Mouse (Mus musculus): Measurements from ENCODE around the gene Satb2. TPM values are rescaled to one million over a fixed set of nuclear protein-coding genes. Genes with fewer than 3 reads are reported as not detected.

The Satb2 gene
- polyA plus RNA-seq, 1 experiment from 2014 or later = 0.05 TPM

- ATAC-seq (ENCODE audit: low read depth) = peak; percentile 31
- Histone ChIP-seq H3K9me3 (replicated peaks) (no peaks in the 10 kb centered on the region), H3K4me3 (replicated peaks) (peak overlapping the region; percentile 62), H3K9ac (peak overlapping the region; percentile 58), H3K4me2 (peak overlapping the region; percentile 76), H3K27me3 (peaks cover 93% of the 10 kb centered on the region), H3K27ac (no peak overlapping the region; the same call in 1 of the 2 replicates), H3K4me1 (replicated peaks) (peaks cover 9% of the 10 kb centered on the region; the same call in 1 of the 2 replicates), H3K36me3 (no peaks in the 10 kb centered on the region)
- WGBS (ENCODE audit: insufficient replicate concordance) = under 1% methylated on average over 45 of the region's 47 CpGs
- peak; percentile 49 for DNase-seq
Measured at GRCm38 (mm10) chr1:56972950-56973592, 5.4 kb downstream of the Satb2 start.

- Histone ChIP-seq H3K27me3 (peaks cover 92% of the 10 kb centered on the region), H3K4me3 (replicated peaks) (peak overlapping the region; percentile 62), H3K4me2 (peak overlapping the region; percentile 76), H3K27ac (no peak overlapping the region; the same call in 1 of the 2 replicates), H3K9me3 (replicated peaks) (no peaks in the 10 kb centered on the region), H3K9ac (peak overlapping the region; percentile 58), H3K4me1 (replicated peaks) (peaks cover 9% of the 10 kb centered on the region; the same call in 1 of the 2 replicates), H3K36me3 (no peaks in the 10 kb centered on the region)
- WGBS (ENCODE audit: insufficient replicate concordance) = 0% methylated on average over 47 of the region's 83 CpGs
- no peak for DNase-seq
- peak; percentile 57 for ATAC-seq (ENCODE audit: low read depth)
Measured at GRCm38 (mm10) chr1:56972251-56972949, 6.0 kb downstream of the Satb2 start.

- peaks cover 87% of the 10 kb centered on the region for H3K27me3 ChIP-seq
- no peak for ATAC-seq (ENCODE audit: low read depth)
- H3K9ac ChIP-seq = no peak overlapping the region
Measured at GRCm38 (mm10) chr1:56971942-56972250, 6.6 kb downstream of the Satb2 start.

DNA sequence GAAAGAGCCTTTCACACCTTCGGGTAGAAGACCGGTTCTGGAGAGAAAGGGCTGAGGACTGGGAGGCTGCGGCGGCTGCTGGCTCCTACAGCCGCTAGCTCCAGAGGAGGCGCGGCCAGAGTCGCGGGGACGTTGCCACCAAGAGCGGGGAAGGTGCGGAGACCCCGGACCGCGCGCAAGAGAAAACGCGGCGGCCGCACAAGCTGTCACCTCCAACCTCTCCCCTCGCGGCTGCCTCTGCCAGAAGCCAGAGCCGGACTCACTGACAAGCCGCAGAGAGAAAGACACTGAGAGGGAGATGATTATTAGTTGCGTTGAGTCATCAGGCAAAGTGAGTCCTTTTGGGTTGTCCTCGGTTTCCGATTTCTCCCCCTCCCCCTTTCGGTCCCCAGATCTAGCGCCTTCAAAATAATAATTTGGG is 7.0 kb downstream of the Satb2 start:
- Histone ChIP-seq H3K36me3 (no peaks in the 10 kb centered on the region), H3K27me3 (peaks cover 84% of the 10 kb centered on the region), H3K27ac (no peak overlapping the region), H3K4me3 (replicated peaks) (peak overlapping the region; percentile 62), H3K4me1 (replicated peaks) (peaks cover 9% of the 10 kb centered on the region; the same call in 1 of the 2 replicates), H3K4me2 (peak overlapping the region; percentile 76), H3K9ac (no peak overlapping the region), H3K9me3 (replicated peaks) (no peaks in the 10 kb centered on the region)
- ATAC-seq (ENCODE audit: low read depth) (no peak), DNase-seq (no peak)
- 0% methylated on average over 29 of the region's 29 CpGs for WGBS (ENCODE audit: insufficient replicate concordance)

More at GRCm38 (mm10) chr1:56971942-56972250, 6.6 kb downstream of the Satb2 start:
- 2% methylated on average over 23 of the region's 23 CpGs for WGBS (ENCODE audit: insufficient replicate concordance)
- DNase-seq = no peak
- Histone ChIP-seq H3K4me1 (replicated peaks) (peaks cover 9% of the 10 kb centered on the region; the same call in 1 of the 2 replicates), H3K9me3 (replicated peaks) (no peaks in the 10 kb centered on the region), H3K4me3 (replicated peaks) (peak overlapping the region; percentile 62), H3K36me3 (no peaks in the 10 kb centered on the region), H3K4me2 (peak overlapping the region; percentile 76), H3K27ac (no peak overlapping the region)

DNA sequence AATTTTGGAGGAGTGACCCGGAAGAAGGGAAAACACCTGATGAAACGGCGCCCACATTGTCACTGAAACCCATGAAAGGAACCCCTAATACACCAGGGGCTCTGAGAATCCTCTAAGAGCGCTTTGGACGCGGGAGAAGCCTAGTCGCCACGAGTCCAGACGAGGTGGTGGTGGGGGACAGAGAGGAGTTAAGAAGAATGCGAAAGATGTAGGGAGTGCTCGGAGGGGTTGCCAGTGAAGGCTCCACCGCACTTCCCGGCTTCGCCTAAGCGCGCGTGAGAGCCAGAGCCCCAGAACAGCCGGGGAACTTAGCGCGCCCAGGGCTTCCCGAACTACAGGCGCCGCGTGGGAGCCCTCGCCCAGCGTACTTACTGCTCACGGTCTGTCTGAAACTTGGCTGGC is 7.7 kb downstream of the Satb2 start:
- no peak overlapping the region for H3K9ac ChIP-seq
- H3K4me1 ChIP-seq (replicated peaks) = peaks cover 9% of the 10 kb centered on the region; the same call in 1 of the 2 replicates
- peaks cover 79% of the 10 kb centered on the region for H3K27me3 ChIP-seq

DNA sequence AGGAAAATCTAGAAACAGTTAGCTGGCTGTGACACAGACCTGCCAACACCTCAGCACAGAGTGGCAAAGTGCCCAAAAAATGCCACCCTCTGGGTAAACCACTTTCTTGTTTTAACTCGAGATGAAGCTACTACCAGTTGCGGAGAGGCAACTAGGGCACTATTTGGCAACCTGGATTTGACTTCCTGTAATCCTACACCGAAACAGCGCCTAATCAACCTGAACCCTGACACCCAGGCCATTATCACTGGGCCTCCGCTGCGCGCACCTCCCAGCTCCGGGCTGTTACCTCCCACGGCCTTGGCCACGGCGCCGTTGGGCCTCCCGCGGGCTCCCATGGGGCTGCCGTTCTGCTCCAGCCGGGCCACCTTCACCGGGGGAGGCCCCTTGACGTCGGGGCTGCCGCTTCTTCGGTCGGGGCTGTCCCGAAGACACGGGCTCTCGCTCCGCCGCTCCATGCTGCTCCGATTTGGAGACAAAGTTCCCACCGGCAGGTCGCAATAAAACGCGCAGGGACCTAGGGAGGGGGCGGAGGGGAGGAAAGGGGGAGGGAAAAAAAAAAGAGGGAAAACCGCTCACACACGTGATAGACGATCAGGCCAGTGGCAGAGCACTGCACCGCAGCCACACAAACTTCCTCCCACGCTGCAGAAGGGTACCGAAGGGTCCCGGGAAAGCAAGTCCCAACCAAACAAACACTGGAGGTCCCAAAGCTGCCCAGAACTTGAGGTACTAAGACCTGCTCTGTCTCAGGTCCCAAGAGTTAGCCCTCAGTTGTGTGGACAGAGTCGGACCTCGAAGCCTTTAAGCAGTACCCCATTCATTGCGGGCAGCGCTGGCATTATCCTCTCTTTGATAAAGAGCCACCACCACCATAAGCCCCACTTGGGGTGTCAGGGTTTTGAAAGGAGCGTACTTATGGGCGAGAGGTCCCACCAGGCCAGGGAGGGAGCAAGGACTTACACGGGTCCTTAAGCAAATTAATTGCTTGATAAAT is 8.8 kb downstream of the Satb2 start:
- Histone ChIP-seq H3K27ac (no peak overlapping the region), H3K4me2 (peak overlapping the region; percentile 46), H3K36me3 (no peaks in the 10 kb centered on the region), H3K4me1 (replicated peaks) (peaks cover 9% of the 10 kb centered on the region; the same call in 1 of the 2 replicates), H3K9me3 (replicated peaks) (no peaks in the 10 kb centered on the region), H3K27me3 (peaks cover 73% of the 10 kb centered on the region), H3K9ac (no peak overlapping the region), H3K4me3 (replicated peaks) (peak overlapping the region; percentile 31)
- ATAC-seq (ENCODE audit: low read depth) (no peak), DNase-seq (no peak)
- WGBS (ENCODE audit: insufficient replicate concordance) = 3% methylated on average over 47 of the region's 47 CpGs

More for the DNA sequence above, 7.7 kb downstream of the Satb2 start:
- ATAC-seq (ENCODE audit: low read depth) (no peak), DNase-seq (no peak)
- Histone ChIP-seq H3K27ac (no peak overlapping the region), H3K4me2 (peak overlapping the region; percentile 76), H3K9me3 (replicated peaks) (no peaks in the 10 kb centered on the region), H3K36me3 (no peaks in the 10 kb centered on the region), H3K4me3 (replicated peaks) (peak overlapping the region; percentile 62)
- under 1% methylated on average over 27 of the region's 27 CpGs for WGBS (ENCODE audit: insufficient replicate concordance)

DNA sequence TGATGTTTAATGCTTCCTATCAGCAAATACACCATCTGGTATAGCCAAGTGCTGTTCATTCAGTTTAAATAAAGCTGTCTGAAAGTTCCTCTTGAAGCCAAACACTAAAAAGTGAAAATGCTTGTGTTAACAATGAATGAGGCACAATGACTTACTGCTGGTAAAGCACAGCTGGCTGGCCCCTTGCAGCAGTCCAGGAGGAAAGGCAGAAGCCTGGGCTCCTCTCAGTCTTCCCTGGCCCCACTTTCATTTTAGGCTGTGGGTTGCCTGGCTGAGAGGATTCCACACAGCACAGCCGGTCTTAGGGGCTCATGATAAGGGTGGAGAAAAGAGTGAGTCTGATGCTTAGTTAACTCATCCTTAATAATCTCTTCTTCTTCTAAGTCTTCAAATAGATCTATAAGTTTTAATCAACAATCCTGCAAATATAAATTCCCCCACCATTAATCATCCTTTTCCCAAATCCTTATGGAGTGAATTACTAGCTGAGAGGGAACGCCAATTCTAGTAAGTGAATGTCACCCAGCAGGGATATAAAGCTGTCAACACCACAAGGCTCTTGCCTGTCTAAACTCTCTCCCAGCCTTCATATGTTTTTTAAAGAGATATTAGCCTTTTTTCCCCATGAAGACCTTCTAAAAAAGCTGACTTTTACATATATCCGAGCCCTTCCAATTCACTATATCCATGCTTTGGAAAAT is 12.4 kb downstream of the Satb2 start:
- WGBS (ENCODE audit: insufficient replicate concordance) = 59% methylated on average over 3 of the region's 3 CpGs
- DNase-seq = no peak
- no peak for ATAC-seq (ENCODE audit: low read depth)

DNA sequence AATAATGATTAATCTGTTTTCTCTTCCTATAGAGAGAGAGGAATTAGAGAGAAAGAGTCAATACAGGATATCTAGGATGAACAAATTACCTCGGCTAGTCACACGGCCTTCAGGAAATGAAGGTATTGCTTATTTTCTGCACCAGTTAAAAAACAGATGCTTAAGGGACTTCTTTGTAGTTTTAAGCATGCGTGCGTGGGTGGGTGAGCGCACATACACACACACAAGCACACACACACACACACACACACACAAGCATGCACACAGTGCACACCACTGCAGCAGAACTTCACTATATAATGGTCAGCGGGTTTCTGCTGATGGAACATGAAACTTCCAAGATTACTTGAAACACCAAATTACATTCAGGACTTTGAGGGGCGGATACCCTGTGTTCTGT is 14.0 kb downstream of the Satb2 start:
- Histone ChIP-seq H3K27me3 (peaks cover 24% of the 10 kb centered on the region), H3K36me3 (no peaks in the 10 kb centered on the region), H3K9ac (no peak overlapping the region), H3K4me2 (no peak overlapping the region), H3K4me1 (replicated peaks) (0 out of 2 replicates have a peak, but pooled peaks cover 1% of the 10 kb centered on the region), H3K27ac (no peak overlapping the region), H3K4me3 (replicated peaks) (no peak overlapping the region), H3K9me3 (replicated peaks) (no peaks in the 10 kb centered on the region)
- WGBS (ENCODE audit: insufficient replicate concordance) = 59% methylated on average over 7 of the region's 7 CpGs
- ATAC-seq (ENCODE audit: low read depth) = no peak
- no peak for DNase-seq

More for the DNA sequence above, 12.4 kb downstream of the Satb2 start:
- no peak overlapping the region for H3K4me2 ChIP-seq
- H3K36me3 ChIP-seq = no peaks in the 10 kb centered on the region
- no peak overlapping the region for H3K9ac ChIP-seq
- H3K27me3 ChIP-seq = peaks cover 39% of the 10 kb centered on the region
- H3K4me1 ChIP-seq (replicated peaks) = 0 out of 2 replicates have a peak, but pooled peaks cover 5% of the 10 kb centered on the region
- no peaks in the 10 kb centered on the region for H3K9me3 ChIP-seq (replicated peaks)
- H3K27ac ChIP-seq = no peak overlapping the region
- H3K4me3 ChIP-seq (replicated peaks) = no peak overlapping the region

DNA sequence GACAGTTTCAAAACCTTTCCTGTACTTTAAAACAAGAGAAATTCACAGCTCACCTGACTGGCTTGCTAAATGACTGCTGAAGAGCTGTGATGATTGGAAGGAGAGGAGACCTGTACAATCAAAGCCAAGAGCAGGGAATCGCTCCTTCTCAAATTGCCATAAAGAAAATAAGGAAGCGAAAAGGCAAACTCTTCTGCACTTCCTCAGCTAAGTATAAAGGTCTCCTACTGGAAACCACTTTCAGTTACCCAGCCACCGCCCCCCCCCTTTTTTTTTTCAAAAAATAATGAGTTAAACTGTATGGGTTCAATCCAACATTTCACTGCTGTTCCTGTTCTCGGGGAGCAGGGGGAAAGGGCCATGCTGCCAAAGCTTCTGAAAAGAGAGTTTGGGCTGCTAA is 15.2 kb downstream of the Satb2 start:
- Histone ChIP-seq H3K9ac (no peak overlapping the region), H3K4me1 (replicated peaks) (no peaks in the 10 kb centered on the region), H3K27ac (no peak overlapping the region), H3K4me2 (no peak overlapping the region), H3K36me3 (no peaks in the 10 kb centered on the region), H3K9me3 (replicated peaks) (no peaks in the 10 kb centered on the region), H3K27me3 (peaks cover 12% of the 10 kb centered on the region), H3K4me3 (replicated peaks) (no peak overlapping the region)
- ATAC-seq (ENCODE audit: low read depth) = no peak
- no peak for DNase-seq
- 53% methylated on average over 4 of the region's 4 CpGs for WGBS (ENCODE audit: insufficient replicate concordance)

DNA sequence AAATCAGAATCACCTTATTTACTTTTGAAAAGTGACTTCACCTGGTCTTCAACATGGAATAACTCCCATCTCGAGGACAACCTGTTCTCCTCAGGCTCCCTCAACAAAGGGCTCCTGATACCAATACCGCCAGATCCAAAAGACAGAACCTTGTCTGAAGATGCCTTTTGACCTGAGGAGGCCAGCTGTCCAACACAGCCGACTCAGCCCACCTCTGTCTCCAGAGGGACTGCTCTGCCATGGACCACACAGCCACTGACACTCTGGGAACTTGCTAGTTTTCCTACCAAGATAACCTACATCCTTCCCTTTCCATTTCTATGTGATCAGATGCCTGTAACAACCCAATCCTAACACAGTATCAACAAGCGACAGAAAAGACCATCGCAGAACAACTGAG is 19.5 kb downstream of the Satb2 start:
- Histone ChIP-seq H3K9ac (no peak overlapping the region), H3K4me1 (replicated peaks) (no peaks in the 10 kb centered on the region), H3K4me3 (replicated peaks) (no peak overlapping the region), H3K27ac (no peak overlapping the region), H3K9me3 (replicated peaks) (no peaks in the 10 kb centered on the region), H3K4me2 (no peak overlapping the region), H3K36me3 (no peaks in the 10 kb centered on the region), H3K27me3 (no peaks in the 10 kb centered on the region)
- no peak for DNase-seq
- no peak for ATAC-seq (ENCODE audit: low read depth)
- WGBS (ENCODE audit: insufficient replicate concordance) = 57% methylated on average over 5 of the region's 5 CpGs

All from liver, embryonic 13.5 days (tissue).